Mouse (Mus musculus): ENCODE measurements around the gene Ninl.
"Not testable (repeated sequence)": the region's sequence is repeated elsewhere in the genome, so short reads cannot be mapped to it uniquely, and the experiment has no call there.

Ninl gene

GRCm38 (mm10) chr2:150948786-150949185 lies 90.4 kb downstream of the Ninl start:
- DNase-seq (ENCODE audit: low spot score): no peak

GRCm38 (mm10) chr2:150947880-150948611 lies 91.1 kb downstream of the Ninl start:
- not testable (repeated sequence) for DNase-seq (ENCODE audit: low spot score)

- DNase-seq (ENCODE audit: low spot score): not testable (repeated sequence)
Observed at GRCm38 (mm10) chr2:150947341-150947740, 91.8 kb downstream of the Ninl start.

GRCm38 (mm10) chr2:150944017-150944416 lies 95.2 kb downstream of the Ninl start:
- DNase-seq (ENCODE audit: low spot score): no peak

GRCm38 (mm10) chr2:150934659-150935058 lies 104.5 kb downstream of the Ninl start:
- no peak for DNase-seq (ENCODE audit: low spot score)

- DNase-seq (ENCODE audit: low spot score): no peak
Observed at GRCm38 (mm10) chr2:150933482-150933881, 105.7 kb downstream of the Ninl start.

GRCm38 (mm10) chr2:150930806-150931205 lies 108.4 kb downstream of the Ninl start:
- DNase-seq (ENCODE audit: low spot score): no peak

- no peak for DNase-seq (ENCODE audit: low spot score)
Observed at GRCm38 (mm10) chr2:150929156-150929555, 110.0 kb downstream of the Ninl start.

GRCm38 (mm10) chr2:150927038-150927720 lies 112.0 kb downstream of the Ninl start:
- DNase-seq (ENCODE audit: low spot score): no peak

- no peak for DNase-seq (ENCODE audit: low spot score)
Observed at GRCm38 (mm10) chr2:150923505-150923904, 115.7 kb downstream of the Ninl start.

GRCm38 (mm10) chr2:150923026-150923425 lies 116.2 kb downstream of the Ninl start:
- no peak for DNase-seq (ENCODE audit: low spot score)

GRCm38 (mm10) chr2:150922165-150922564 lies 117.0 kb downstream of the Ninl start:
- no peak for DNase-seq (ENCODE audit: low spot score)

- no peak for DNase-seq (ENCODE audit: low spot score)
Observed at GRCm38 (mm10) chr2:150921697-150922096, 117.5 kb downstream of the Ninl start.

GRCm38 (mm10) chr2:150920543-150920942 lies 118.6 kb downstream of the Ninl start:
- no peak for DNase-seq (ENCODE audit: low spot score)

GRCm38 (mm10) chr2:150918720-150919119 lies 120.5 kb downstream of the Ninl start:
- DNase-seq (ENCODE audit: low spot score): no peak

- DNase-seq (ENCODE audit: low spot score): no peak
Observed at GRCm38 (mm10) chr2:150915786-150916185, 123.4 kb downstream of the Ninl start.

- DNase-seq (ENCODE audit: low spot score): no peak
Observed at GRCm38 (mm10) chr2:150914781-150915515, 124.2 kb downstream of the Ninl start.

GRCm38 (mm10) chr2:150910295-150910881 lies 128.8 kb downstream of the Ninl start:
- no peak for DNase-seq (ENCODE audit: low spot score)

GRCm38 (mm10) chr2:150909429-150910039 lies 129.6 kb downstream of the Ninl start:
- DNase-seq (ENCODE audit: low spot score): peak; percentile 90

GRCm38 (mm10) chr2:150908881-150909280 lies 130.3 kb downstream of the Ninl start:
- DNase-seq (ENCODE audit: low spot score): not testable (repeated sequence)

- no peak for DNase-seq (ENCODE audit: low spot score)
Observed at GRCm38 (mm10) chr2:150904936-150905450, 134.2 kb downstream of the Ninl start, which contains the start of gene Gins1. Gins1 (plus strand) TSS chr2:150905400.

Measured in T-cell, adult 2 months (primary cell).